Mouse (Mus musculus): ENCODE measurements around the gene Ndufs7. TPM values are rescaled to one million over a fixed set of nuclear protein-coding genes. Genes with fewer than 3 reads are reported as not detected.

Ndufs7 gene
- polyA plus RNA-seq, 1 experiment = 80.0 TPM

DNA sequence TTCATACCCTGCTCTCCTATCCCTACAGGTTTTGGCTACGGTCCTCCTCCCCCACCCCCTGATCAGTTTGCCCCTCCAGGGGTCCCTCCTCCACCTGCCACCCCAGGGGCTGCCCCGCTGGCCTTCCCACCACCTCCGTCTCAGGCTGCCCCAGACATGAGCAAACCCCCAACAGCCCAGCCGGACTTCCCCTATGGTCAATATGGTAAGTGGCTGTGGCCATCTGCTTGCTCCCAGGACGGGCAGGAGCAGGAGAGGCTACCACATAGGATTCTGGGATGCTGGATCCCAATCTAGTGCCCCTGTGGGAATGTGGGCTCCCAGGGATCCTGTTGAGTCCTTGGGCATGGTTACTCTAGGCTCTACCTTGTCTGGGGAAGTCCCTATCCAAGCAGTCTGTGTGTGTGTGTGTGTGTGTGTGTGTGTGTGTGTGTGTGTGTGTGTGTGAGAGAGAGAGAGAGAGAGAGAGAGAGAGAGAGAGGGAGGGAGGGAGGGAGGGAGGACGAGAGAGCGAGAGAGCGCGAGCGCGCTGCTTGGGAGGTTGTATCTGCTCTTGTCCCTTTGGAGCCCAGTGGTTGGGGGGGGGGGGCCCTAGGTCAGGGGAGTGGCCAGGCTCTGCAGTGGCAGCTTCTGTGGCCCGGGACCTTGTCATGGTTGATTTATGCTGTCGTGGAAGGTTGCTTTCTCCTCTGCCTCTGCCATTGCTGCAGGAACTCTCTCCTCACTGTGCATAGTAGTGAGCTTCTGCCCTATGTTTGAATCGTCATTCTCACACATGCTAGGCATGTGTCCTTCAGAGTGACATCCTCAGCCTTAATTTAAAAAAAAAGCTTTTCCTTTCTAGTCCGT is 36.5 kb downstream of the Ndufs7 start:
- Histone ChIP-seq H3K4me1 (ENCODE audit: control insufficient read depth, insufficient read depth, low read length) (no peaks in the 10 kb centered on the region; the same call in 1 of the 2 replicates), H3K27ac (ENCODE audit: control insufficient read depth, insufficient read depth, low read depth, low read length, poor library complexity) (no peak overlapping the region), H3K4me3 (replicated peaks; ENCODE audit: control insufficient read depth, low read depth, low read length) (no peak overlapping the region)
- TF ChIP-seq POLR2A (IDR thresholded peaks at IDR 0.05; ENCODE audit: borderline replicate concordance, control insufficient read depth, low read depth, low read length) (no peak), CTCF (IDR thresholded peaks at IDR 0.05; ENCODE audit: control insufficient read depth, insufficient read depth, low read length) (no peak)
- 82% methylated on average over 15 of the region's 15 CpGs for WGBS

DNA sequence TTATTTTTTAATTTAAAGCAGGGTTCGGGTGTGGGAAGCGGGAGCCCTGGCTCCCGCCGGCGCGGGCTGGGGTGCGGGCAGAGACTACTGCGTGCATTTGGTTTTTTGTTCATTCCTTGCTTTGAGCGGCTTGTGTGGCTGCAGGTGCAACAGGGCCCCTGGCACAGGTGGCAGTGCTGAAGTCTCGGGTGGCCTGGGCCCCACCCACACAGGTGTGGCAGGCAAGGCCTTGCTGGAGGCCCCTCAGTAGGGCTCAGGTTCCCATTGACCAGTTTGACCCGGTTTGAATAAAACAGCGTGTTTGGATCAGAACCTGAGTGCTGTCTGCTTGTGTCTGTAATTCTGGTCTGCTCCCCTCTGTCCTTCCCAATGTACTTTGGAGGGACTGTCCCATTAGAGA is 39.2 kb downstream of the Ndufs7 start:
- no peaks in the 10 kb centered on the region for H3K4me1 ChIP-seq (ENCODE audit: control insufficient read depth, insufficient read depth, low read length)
- TF ChIP-seq CTCF (IDR thresholded peaks at IDR 0.05; ENCODE audit: control insufficient read depth, insufficient read depth, low read length) (no peak), POLR2A (IDR thresholded peaks at IDR 0.05; ENCODE audit: borderline replicate concordance, control insufficient read depth, low read depth, low read length) (no peak)
- no peak overlapping the region for H3K4me3 ChIP-seq (replicated peaks; ENCODE audit: control insufficient read depth, low read depth, low read length)
- H3K27ac ChIP-seq (ENCODE audit: control insufficient read depth, insufficient read depth, low read depth, low read length, poor library complexity) = no peak overlapping the region
- 92% methylated on average over 12 of the region's 12 CpGs for WGBS

DNA sequence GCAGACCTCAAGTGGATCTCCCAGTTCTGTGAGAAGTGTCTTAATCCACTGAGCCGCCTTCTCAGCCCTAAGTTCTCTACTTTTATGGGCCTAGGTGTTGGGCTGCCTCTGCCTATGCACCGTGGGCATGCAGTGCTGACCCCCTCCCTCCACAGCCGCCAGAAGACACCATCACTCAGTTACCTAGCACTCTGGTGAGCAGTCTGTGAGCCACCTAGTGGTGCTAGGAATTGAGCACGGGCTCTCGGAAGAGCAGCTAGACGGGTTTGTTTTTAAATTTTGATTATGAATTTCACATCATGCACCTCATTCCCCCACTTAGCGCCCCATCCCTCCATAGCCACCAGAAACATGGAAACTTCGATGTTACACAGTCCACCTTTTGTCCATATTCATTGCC is 39.7 kb downstream of the Ndufs7 start:
- Histone ChIP-seq H3K4me1 (ENCODE audit: control insufficient read depth, insufficient read depth, low read length) (peaks cover 2% of the 10 kb centered on the region; the same call in 1 of the 2 replicates), H3K27ac (ENCODE audit: control insufficient read depth, insufficient read depth, low read depth, low read length, poor library complexity) (no peak overlapping the region), H3K4me3 (replicated peaks; ENCODE audit: control insufficient read depth, low read depth, low read length) (no peak overlapping the region)
- WGBS = 69% methylated on average over 8 of the region's 8 CpGs
- TF ChIP-seq POLR2A (IDR thresholded peaks at IDR 0.05; ENCODE audit: borderline replicate concordance, control insufficient read depth, low read depth, low read length) (no peak), CTCF (IDR thresholded peaks at IDR 0.05; ENCODE audit: control insufficient read depth, insufficient read depth, low read length) (no peak)

DNA sequence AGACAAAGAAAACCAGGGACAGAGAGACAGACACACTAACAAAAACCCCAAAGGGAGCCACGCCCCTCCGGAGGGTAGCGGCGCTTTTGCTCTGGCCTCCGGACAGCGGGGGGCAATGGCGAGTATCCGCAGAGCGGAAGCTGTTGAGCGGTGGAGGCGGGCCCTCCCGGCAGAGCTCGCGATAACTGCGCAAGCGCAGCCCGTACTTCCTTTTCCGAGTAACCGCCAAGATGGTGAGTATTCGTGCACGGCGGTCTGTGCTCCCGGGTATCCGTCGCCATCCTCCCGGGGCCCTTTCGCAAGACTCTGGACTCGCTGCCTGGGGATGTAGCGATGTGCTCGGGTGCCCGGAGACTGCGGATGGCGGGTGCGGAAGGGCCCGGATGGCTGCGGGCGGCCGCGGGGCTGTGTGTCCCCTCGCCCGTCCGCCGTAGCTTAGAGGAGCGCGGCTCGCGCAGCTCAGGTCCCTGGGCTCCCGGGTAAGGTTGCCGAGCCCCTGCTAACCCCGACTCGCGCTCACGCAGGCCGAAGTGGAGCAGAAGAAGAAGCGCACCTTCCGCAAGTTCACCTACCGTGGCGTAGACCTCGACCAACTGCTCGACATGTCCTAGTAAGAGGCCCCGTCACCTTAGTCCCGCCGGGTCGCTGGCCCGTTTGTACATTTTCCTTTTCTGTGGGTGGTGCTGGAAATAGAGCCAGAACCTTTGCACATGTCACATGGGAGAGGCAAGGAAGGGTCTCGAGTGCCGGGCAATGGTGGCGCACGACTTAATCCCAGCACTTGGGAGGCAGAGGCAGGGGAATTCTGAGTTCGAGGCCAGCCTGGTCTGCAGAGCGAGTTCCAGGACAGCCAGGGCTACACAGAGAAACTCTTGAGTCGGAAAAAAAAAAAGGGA is 43.6 kb downstream of the Ndufs7 start, which contains the start of gene Rps15:
Gene Rps15 (plus strand): TSS at position 203 of the 896 bp plus-strand sequence.
- H3K27ac ChIP-seq (ENCODE audit: control insufficient read depth, insufficient read depth, low read depth, low read length, poor library complexity) = peak within 1 kb of the TSS; percentile 81
- peak within 1 kb of the TSS; percentile 83 for H3K4me3 ChIP-seq (replicated peaks; ENCODE audit: control insufficient read depth, low read depth, low read length)
- peaks cover 3% of the 10 kb centered on the region; the same call in 1 of the 2 replicates for H3K4me1 ChIP-seq (ENCODE audit: control insufficient read depth, insufficient read depth, low read length)
- WGBS = under 1% methylated on average over 72 of the region's 72 CpGs
- TF ChIP-seq POLR2A (IDR thresholded peaks at IDR 0.05; ENCODE audit: borderline replicate concordance, control insufficient read depth, low read depth, low read length) (peak; percentile 96), CTCF (IDR thresholded peaks at IDR 0.05; ENCODE audit: control insufficient read depth, insufficient read depth, low read length) (peak; percentile 48; the same call in 1 of the 2 replicates)

DNA sequence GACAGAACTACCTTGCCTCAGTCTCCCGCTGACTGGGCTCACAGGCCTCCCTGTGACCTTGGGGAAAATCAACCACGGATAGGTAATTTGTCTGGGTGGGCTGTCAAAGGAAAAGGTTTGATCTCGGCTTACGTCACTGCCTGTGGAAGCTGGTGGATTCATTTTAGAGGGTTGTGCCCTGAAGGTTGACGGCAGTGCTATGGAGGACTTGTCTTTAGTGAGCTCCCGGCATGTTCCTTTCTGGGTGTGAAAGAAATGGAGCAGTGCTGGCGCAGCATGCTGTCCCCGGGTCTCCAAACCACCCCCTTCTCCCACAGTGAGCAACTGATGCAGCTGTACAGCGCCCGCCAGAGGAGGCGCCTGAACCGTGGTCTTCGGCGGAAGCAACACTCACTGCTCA is 44.4 kb downstream of the Ndufs7 start:
- Histone ChIP-seq H3K27ac (ENCODE audit: control insufficient read depth, insufficient read depth, low read depth, low read length, poor library complexity) (peak overlapping the region; percentile 81; the same call in 1 of the 2 replicates), H3K4me1 (ENCODE audit: control insufficient read depth, insufficient read depth, low read length) (peaks cover 3% of the 10 kb centered on the region; the same call in 1 of the 2 replicates), H3K4me3 (replicated peaks; ENCODE audit: control insufficient read depth, low read depth, low read length) (peak overlapping the region; percentile 83)
- TF ChIP-seq POLR2A (IDR thresholded peaks at IDR 0.05; ENCODE audit: borderline replicate concordance, control insufficient read depth, low read depth, low read length) (no peak), CTCF (IDR thresholded peaks at IDR 0.05; ENCODE audit: control insufficient read depth, insufficient read depth, low read length) (no peak)
- 15% methylated on average over 14 of the region's 14 CpGs for WGBS

DNA sequence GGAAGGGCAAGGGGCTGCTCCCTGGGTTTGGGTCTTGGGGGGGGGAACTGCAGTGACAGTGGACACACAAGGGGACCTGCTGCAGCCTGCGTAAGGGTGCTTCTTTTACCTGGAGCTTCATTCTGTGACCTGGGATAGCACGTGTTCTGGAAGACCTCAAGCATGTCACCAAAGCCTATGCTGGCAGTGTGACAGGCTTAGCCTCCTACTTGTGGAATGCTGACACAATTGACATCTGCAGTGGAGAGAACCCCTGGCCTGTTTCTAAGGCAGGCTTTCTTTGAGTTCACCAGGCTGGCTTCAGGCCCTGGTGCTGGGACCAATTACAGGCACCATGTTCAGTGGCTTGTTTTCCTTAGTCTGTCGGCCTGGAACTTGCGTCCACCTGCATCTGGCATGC is 45.4 kb downstream of the Ndufs7 start:
- no peak overlapping the region for H3K4me3 ChIP-seq (replicated peaks; ENCODE audit: control insufficient read depth, low read depth, low read length)
- WGBS = 86% methylated on average over 4 of the region's 4 CpGs
- no peak overlapping the region for H3K27ac ChIP-seq (ENCODE audit: control insufficient read depth, insufficient read depth, low read depth, low read length, poor library complexity)
- H3K4me1 ChIP-seq (ENCODE audit: control insufficient read depth, insufficient read depth, low read length) = peaks cover 3% of the 10 kb centered on the region; the same call in 1 of the 2 replicates
- no peak for TF ChIP-seq CTCF (IDR thresholded peaks at IDR 0.05; ENCODE audit: control insufficient read depth, insufficient read depth, low read length)
- TF ChIP-seq POLR2A (IDR thresholded peaks at IDR 0.05; ENCODE audit: borderline replicate concordance, control insufficient read depth, low read depth, low read length) = no peak

DNA sequence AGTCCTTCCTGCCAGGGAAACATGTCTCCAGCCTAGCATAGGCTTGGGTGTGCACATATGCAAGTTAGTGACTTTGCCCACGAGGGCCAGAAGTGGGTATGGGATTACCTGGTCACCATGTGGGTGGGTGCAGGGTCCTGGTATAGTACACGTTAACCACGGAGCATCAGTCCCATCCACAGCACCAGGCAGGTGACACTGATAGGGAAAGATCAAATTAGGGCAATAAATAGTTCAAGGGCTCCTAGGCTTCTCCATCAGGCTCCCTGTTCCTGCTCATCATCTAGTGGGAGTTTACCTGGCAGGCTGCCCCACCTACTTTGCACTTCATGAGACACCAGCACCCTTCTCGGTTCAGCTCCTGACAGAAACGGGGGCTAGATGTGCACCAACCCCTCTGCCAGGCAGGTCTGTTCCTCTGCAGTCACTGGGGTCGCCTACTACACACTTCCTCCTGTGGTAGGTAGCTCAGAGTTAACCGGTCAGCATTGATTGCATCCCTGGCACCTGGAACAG is 45.9 kb downstream of the Ndufs7 start:
- Histone ChIP-seq H3K4me1 (ENCODE audit: control insufficient read depth, insufficient read depth, low read length) (peaks cover 3% of the 10 kb centered on the region; the same call in 1 of the 2 replicates), H3K27ac (ENCODE audit: control insufficient read depth, insufficient read depth, low read depth, low read length, poor library complexity) (no peak overlapping the region), H3K4me3 (replicated peaks; ENCODE audit: control insufficient read depth, low read depth, low read length) (no peak overlapping the region)
- WGBS = 59% methylated on average over 7 of the region's 7 CpGs
- TF ChIP-seq CTCF (IDR thresholded peaks at IDR 0.05; ENCODE audit: control insufficient read depth, insufficient read depth, low read length) (no peak), POLR2A (IDR thresholded peaks at IDR 0.05; ENCODE audit: borderline replicate concordance, control insufficient read depth, low read depth, low read length) (no peak)

Data from bone marrow, adult 2 months (tissue).